Comparison of ENCODE assay signal across 8 mouse cellular contexts in the genomic region with DNA sequence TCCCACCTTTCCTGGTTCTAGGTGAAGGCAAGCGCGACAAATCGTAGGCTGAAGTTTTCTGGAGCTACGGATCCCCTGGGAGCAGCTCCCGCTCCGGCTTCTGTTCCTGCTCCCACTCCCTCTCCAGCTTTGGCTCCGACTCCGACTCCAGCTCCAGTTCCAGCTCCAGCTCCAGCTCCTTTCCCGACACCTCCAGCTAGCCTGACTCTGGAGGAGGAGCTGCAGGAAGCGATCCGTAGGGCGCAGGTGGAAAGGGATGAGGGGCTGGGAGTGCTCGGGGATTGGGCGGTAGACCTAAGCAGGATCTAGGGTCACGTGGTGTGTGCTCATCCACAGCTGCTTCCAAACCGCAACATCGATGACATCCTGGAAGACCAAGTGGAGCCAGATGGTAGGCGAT. TPM values are rescaled to one million over a fixed set of nuclear protein-coding genes. Genes with fewer than 3 reads are reported as not detected.
A peak's percentile ranks its signal among the peaks of the same experiment; 100 is the strongest.
DNase-seq lines count a peak whose midpoint lies in the region; ATAC-seq and TF ChIP-seq lines count a peak whose summit lies in the region.

No protein-coding gene starts in this region.

- H3K9me3 ChIP-seq in lung, embryonic 16.5 days (ENCODE audit: control insufficient read depth, low read length): no peaks in the 10 kb centered on the region
- H3K9me3 ChIP-seq in embryonic facial prominence, embryonic 11.5 days (replicated peaks; ENCODE audit: control insufficient read depth, low read length): no peaks in the 10 kb centered on the region
- H3K9me3 ChIP-seq in heart, embryonic 15.5 days (replicated peaks): no peaks in the 10 kb centered on the region
- H3K9me3 ChIP-seq in midbrain, embryonic 15.5 days: no peaks in the 10 kb centered on the region

- DNase-seq in lung, adult 2 months: no peak
- peak; percentile 65 for DNase-seq in embryonic facial prominence, embryonic 11.5 days (ENCODE audit: low spot score)
- peak; percentile 58 to 81 for DNase-seq in left cerebral cortex, adult 8-10 months (ENCODE audit: low spot score in 2 of 2)
- DNase-seq in testis, postnatal 10 days (ENCODE audit: low spot score): peak; percentile 68
- DNase-seq in thymus, postnatal 25 days: no peak

- peak overlapping the region; percentile 30 for H3K4me3 ChIP-seq in lung, embryonic 16.5 days (ENCODE audit: low read length)
- H3K4me3 ChIP-seq in lung, adult 2 months (replicated peaks; ENCODE audit: extremely low read depth, low read depth, low read length): no peak overlapping the region
- peak overlapping the region; percentile 42 for H3K4me3 ChIP-seq in embryonic facial prominence, embryonic 11.5 days (ENCODE audit: low read depth, low read length)
- H3K4me3 ChIP-seq in heart, embryonic 15.5 days: peak overlapping the region; percentile 46
- H3K4me3 ChIP-seq in midbrain, embryonic 15.5 days: peak overlapping the region; percentile 46

- peaks cover 38% of the 10 kb centered on the region for H3K4me1 ChIP-seq in lung, embryonic 16.5 days (replicated peaks; ENCODE audit: control insufficient read depth, insufficient read depth, low read length)
- peaks cover 12% of the 10 kb centered on the region for H3K4me1 ChIP-seq in lung, adult 2 months (ENCODE audit: control insufficient read depth, insufficient read depth, low read length)
- no peaks in the 10 kb centered on the region; the same call in 1 of the 2 replicates for H3K4me1 ChIP-seq in embryonic facial prominence, embryonic 11.5 days (ENCODE audit: control insufficient read depth, insufficient read depth, low read length)
- H3K4me1 ChIP-seq in heart, embryonic 15.5 days (replicated peaks): peaks cover 55% of the 10 kb centered on the region
- H3K4me1 ChIP-seq in midbrain, embryonic 15.5 days: peaks cover 24% of the 10 kb centered on the region

- peak; percentile 6 for ATAC-seq in lung, embryonic 16.5 days (ENCODE audit: low read depth)
- ATAC-seq in embryonic facial prominence, embryonic 11.5 days (replicated peaks; ENCODE audit: insufficient number of reproducible peaks, low FRiP score, low TSS enrichment, low read depth): peak; percentile 29
- ATAC-seq in heart, embryonic 15.5 days (replicated peaks; ENCODE audit: insufficient number of reproducible peaks, insufficient read depth, low FRiP score, low read depth): peak; percentile 12; the same call in 1 of the 2 replicates
- peak; percentile 43 for ATAC-seq in midbrain, embryonic 15.5 days (replicated peaks)

- peak overlapping the region; percentile 51 for H3K27ac ChIP-seq in lung, embryonic 16.5 days (ENCODE audit: low read length)
- H3K27ac ChIP-seq in embryonic facial prominence, embryonic 11.5 days (replicated peaks; ENCODE audit: low read depth, low read length): 0 out of 2 replicates have a peak overlapping the region, but pooled peaks have one; percentile 49
- H3K27ac ChIP-seq in heart, embryonic 15.5 days: peak overlapping the region; percentile 74
- H3K27ac ChIP-seq in midbrain, embryonic 15.5 days: peak overlapping the region; percentile 79

- WGBS in lung, embryonic 16.5 days: 8% methylated on average over 18 of the region's 18 CpGs
- 43% methylated on average over 18 of the region's 18 CpGs for WGBS in lung, adult 2 months
- WGBS in embryonic facial prominence, embryonic 11.5 days: under 1% methylated on average over 18 of the region's 18 CpGs
- WGBS in heart, embryonic 15.5 days: 16% methylated on average over 18 of the region's 18 CpGs
- 5% methylated on average over 18 of the region's 18 CpGs for WGBS in midbrain, embryonic 15.5 days

- H3K27me3 ChIP-seq in lung, embryonic 16.5 days (ENCODE audit: control insufficient read depth, insufficient read depth, low read depth, low read length): no peaks in the 10 kb centered on the region
- H3K27me3 ChIP-seq in embryonic facial prominence, embryonic 11.5 days (ENCODE audit: control insufficient read depth, insufficient read depth, low read length): no peaks in the 10 kb centered on the region
- no peaks in the 10 kb centered on the region for H3K27me3 ChIP-seq in heart, embryonic 15.5 days
- no peaks in the 10 kb centered on the region; the same call in 1 of the 2 replicates for H3K27me3 ChIP-seq in midbrain, embryonic 15.5 days (replicated peaks)

- H3K4me2 ChIP-seq in lung, embryonic 16.5 days (ENCODE audit: low read depth, low read length): peak overlapping the region; percentile 91
- H3K4me2 ChIP-seq in embryonic facial prominence, embryonic 11.5 days (ENCODE audit: low read depth, low read length): peak overlapping the region; percentile 71
- H3K4me2 ChIP-seq in heart, embryonic 15.5 days: peak overlapping the region; percentile 68
- peak overlapping the region; percentile 64 for H3K4me2 ChIP-seq in midbrain, embryonic 15.5 days

- peak overlapping the region; percentile 11; the same call in 1 of the 2 replicates for H3K9ac ChIP-seq in lung, embryonic 16.5 days (ENCODE audit: low read length)
- peak overlapping the region; percentile 44 for H3K9ac ChIP-seq in embryonic facial prominence, embryonic 11.5 days (replicated peaks; ENCODE audit: low read length)
- peak overlapping the region; percentile 23; the same call in 1 of the 2 replicates for H3K9ac ChIP-seq in heart, embryonic 15.5 days
- peak overlapping the region; percentile 30; the same call in 1 of the 2 replicates for H3K9ac ChIP-seq in midbrain, embryonic 15.5 days

- TF ChIP-seq POLR2A in lung, adult 2 months (IDR thresholded peaks at IDR 0.05; ENCODE audit: borderline replicate concordance, extremely low read depth, low read depth, low read length): no peak

- no peak for TF ChIP-seq CTCF in lung, adult 2 months (IDR thresholded peaks at IDR 0.05; ENCODE audit: insufficient read depth, low read length)

- no peaks in the 10 kb centered on the region for H3K36me3 ChIP-seq in lung, embryonic 16.5 days (ENCODE audit: control insufficient read depth, insufficient read depth, low read length)
- no peaks in the 10 kb centered on the region for H3K36me3 ChIP-seq in embryonic facial prominence, embryonic 11.5 days (replicated peaks; ENCODE audit: control insufficient read depth, insufficient read depth, low read depth, low read length)
- H3K36me3 ChIP-seq in heart, embryonic 15.5 days: no peaks in the 10 kb centered on the region
- H3K36me3 ChIP-seq in midbrain, embryonic 15.5 days (replicated peaks): no peaks in the 10 kb centered on the region

RNA-seq across cellular contexts. Expression of a gene that starts 4.4 kb away (rescaled TPM):
- polyA plus RNA-seq in lung, embryonic 16.5 days (2015; fragmentation: Nextera tagmentation; extraction: Ambion mirVana): 10.6 and 11.5 TPM in 2 replicates
- polyA plus RNA-seq in lung, adult 2 months (2012; rRNA removed): 8.6 and 13.2 TPM in 2 replicates
- 1.4 and 1.8 TPM in 2 replicates for polyA plus RNA-seq in embryonic facial prominence, embryonic 11.5 days (2014; fragmentation: Nextera tagmentation; extraction: Ambion mirVana)
- 7.3 and 7.4 TPM in 2 replicates for polyA plus RNA-seq in heart, embryonic 15.5 days (2015; fragmentation: Nextera tagmentation; extraction: Ambion mirVana)
- total RNA-seq in left cerebral cortex, adult 8-10 months (2022): 1 to 10 TPM; 3.5 to 6.0 (median 5.6) TPM
- 3.6 and 3.8 TPM in 2 replicates for polyA plus RNA-seq in midbrain, embryonic 15.5 days (2015; fragmentation: Nextera tagmentation; extraction: Ambion mirVana)

RNA-seq across cellular contexts. Expression of a gene that starts 16.9 kb away (rescaled TPM):
- polyA plus RNA-seq in lung, embryonic 16.5 days (2015; fragmentation: Nextera tagmentation; extraction: Ambion mirVana): 16.1 and 16.4 TPM in 2 replicates
- polyA plus RNA-seq in lung, adult 2 months (2012; rRNA removed): 139 and 181 TPM in 2 replicates
- polyA plus RNA-seq in embryonic facial prominence, embryonic 11.5 days (2014; fragmentation: Nextera tagmentation; extraction: Ambion mirVana): 5.4 and 5.7 TPM in 2 replicates
- polyA plus RNA-seq in heart, embryonic 15.5 days (2015; fragmentation: Nextera tagmentation; extraction: Ambion mirVana): 19.6 and 23.4 TPM in 2 replicates
- 1 to 10 TPM; 5.9 to 7.6 (median 6.6) TPM for total RNA-seq in left cerebral cortex, adult 8-10 months (2022)
- 21.8 and 23.1 TPM in 2 replicates for polyA plus RNA-seq in midbrain, embryonic 15.5 days (2015; fragmentation: Nextera tagmentation; extraction: Ambion mirVana)

RNA-seq across cellular contexts. Expression of a gene that starts 22.0 kb away (rescaled TPM):
- 0.60 and 0.70 TPM in 2 replicates for polyA plus RNA-seq in lung, embryonic 16.5 days (2015; fragmentation: Nextera tagmentation; extraction: Ambion mirVana)
- polyA plus RNA-seq in lung, adult 2 months (2012; rRNA removed): 1.0 and 4.1 TPM in 2 replicates
- polyA plus RNA-seq in embryonic facial prominence, embryonic 11.5 days (2014; fragmentation: Nextera tagmentation; extraction: Ambion mirVana): 0.17 TPM in 1 of 2 replicates, not detected in the other
- 1.5 and 1.6 TPM in 2 replicates for polyA plus RNA-seq in heart, embryonic 15.5 days (2015; fragmentation: Nextera tagmentation; extraction: Ambion mirVana)
- total RNA-seq in left cerebral cortex, adult 8-10 months (2022): under 1 TPM in 1 of 4 experiments, not detected in 3; 0.59 TPM
- 0.05 and 0.18 TPM in 2 replicates for polyA plus RNA-seq in midbrain, embryonic 15.5 days (2015; fragmentation: Nextera tagmentation; extraction: Ambion mirVana)

RNA-seq across cellular contexts. Expression of a gene that starts 22.6 kb away (rescaled TPM):
- 0.16 and 0.21 TPM in 2 replicates for polyA plus RNA-seq in lung, embryonic 16.5 days (2015; fragmentation: Nextera tagmentation; extraction: Ambion mirVana)
- polyA plus RNA-seq in lung, adult 2 months (2012; rRNA removed): 1.7 and 2.0 TPM in 2 replicates
- polyA plus RNA-seq in embryonic facial prominence, embryonic 11.5 days (2014; fragmentation: Nextera tagmentation; extraction: Ambion mirVana): 0.08 and 0.11 TPM in 2 replicates
- 0.33 and 0.35 TPM in 2 replicates for polyA plus RNA-seq in heart, embryonic 15.5 days (2015; fragmentation: Nextera tagmentation; extraction: Ambion mirVana)
- not detected for total RNA-seq in left cerebral cortex, adult 8-10 months (2022)
- polyA plus RNA-seq in midbrain, embryonic 15.5 days (2015; fragmentation: Nextera tagmentation; extraction: Ambion mirVana): not detected in 2 replicates

RNA-seq across cellular contexts. Expression of a gene that starts 27.1 kb away (rescaled TPM):
- 0.26 and 0.70 TPM in 2 replicates for polyA plus RNA-seq in lung, embryonic 16.5 days (2015; fragmentation: Nextera tagmentation; extraction: Ambion mirVana)
- 0.78 TPM in 1 of 2 replicates, not detected in the other for polyA plus RNA-seq in lung, adult 2 months (2012; rRNA removed)
- polyA plus RNA-seq in embryonic facial prominence, embryonic 11.5 days (2014; fragmentation: Nextera tagmentation; extraction: Ambion mirVana): 0.38 TPM in 1 of 2 replicates, not detected in the other
- polyA plus RNA-seq in heart, embryonic 15.5 days (2015; fragmentation: Nextera tagmentation; extraction: Ambion mirVana): 0.15 and 0.66 TPM in 2 replicates
- total RNA-seq in left cerebral cortex, adult 8-10 months (2022): under 1 TPM in 1 of 4 experiments, not detected in 3; 0.21 TPM
- not detected in 2 replicates for polyA plus RNA-seq in midbrain, embryonic 15.5 days (2015; fragmentation: Nextera tagmentation; extraction: Ambion mirVana)

Comparison
In these comparisons a context has a peak if more than half of its experiments do, and no peak if none do; other contexts are left out.
1. DNase-seq: peak in embryonic facial prominence, embryonic 11.5 days (single experiment), left cerebral cortex, adult 8-10 months (2 of 2) and testis, postnatal 10 days (single experiment); none in lung, adult 2 months (single experiment) and thymus, postnatal 25 days (single experiment).
2. Peak in every context shown above with its lines, with median percentiles within 50 percentile points of each other: ATAC-seq, H3K27ac ChIP-seq, H3K4me2 ChIP-seq and H3K9ac ChIP-seq.